Mouse (Mus musculus) thymus, adult 18-20 months (tissue): ENCODE measurements around the gene Hsd11b2.
A peak's percentile ranks its signal among the peaks of the same experiment; 100 is the strongest.
"Not testable (repeated sequence)": the region's sequence is repeated elsewhere in the genome, so short reads cannot be mapped to it uniquely, and the experiment has no call there.

ENCODE experiments used
- DNase-seq, 2 experiments: peaks; one replicate each; pipeline ENCODE4 v3.0.0; 2022; ENCODE audit warnings: mixed read lengths in 2 of 2

Gene Hsd11b2

GRCm38 (mm10) chr8:105564573-105565229 lies 46.1 kb downstream of the Hsd11b2 start:
- DNase-seq, result not testable (repeated sequence)

GRCm38 (mm10) chr8:105565401-105565881 lies 46.9 kb downstream of the Hsd11b2 start:
- DNase-seq, result no peak

- DNase-seq, result peak; percentile 99
Observed at GRCm38 (mm10) chr8:105565952-105566702, 47.6 kb downstream of the Hsd11b2 start, which contains the start of gene Atp6v0d1. Gene Atp6v0d1, minus strand, starts transcription at chr8:105566047.

GRCm38 (mm10) chr8:105566703-105567595 lies 48.4 kb downstream of the Hsd11b2 start:
- DNase-seq, result peak; percentile 29 to 44

GRCm38 (mm10) chr8:105571810-105572209 lies 53.3 kb downstream of the Hsd11b2 start:
- DNase-seq, result no peak

GRCm38 (mm10) chr8:105573427-105573826 lies 54.9 kb downstream of the Hsd11b2 start:
- no peak for DNase-seq
